Mouse (Mus musculus) fibroblast of lung, adult 2 months (primary cell): Measurements from ENCODE around the gene Plekho1.

Source experiments
- DNase-seq: peaks from one replicate; pipeline ENCODE4 v3.0.0-alpha.2; 2011; ENCODE audit warnings: low read depth

The Plekho1 gene

GRCm38 (mm10) chr3:96001560-96001959 is 5.8 kb upstream of the Plekho1 start:
- DNase-seq = no peak

- no peak for DNase-seq
Measured at GRCm38 (mm10) chr3:96000921-96001501, 5.2 kb upstream of the Plekho1 start.

- no peak for DNase-seq
Measured at GRCm38 (mm10) chr3:96000080-96000632, 4.4 kb upstream of the Plekho1 start.

GRCm38 (mm10) chr3:95999308-96000079 is 3.7 kb upstream of the Plekho1 start:
- no peak for DNase-seq

GRCm38 (mm10) chr3:95997203-95997721 is 1.5 kb upstream of the Plekho1 start:
- no peak for DNase-seq

- no peak for DNase-seq
Measured at GRCm38 (mm10) chr3:95996451-95997073, 761 bp upstream of the Plekho1 start.

GRCm38 (mm10) chr3:95994975-95995801 is 613 bp downstream of the Plekho1 start:
- no peak for DNase-seq

- DNase-seq = no peak
Measured at GRCm38 (mm10) chr3:95994381-95994846, 1.4 kb downstream of the Plekho1 start.

GRCm38 (mm10) chr3:95993881-95994280 is 1.9 kb downstream of the Plekho1 start:
- no peak for DNase-seq

- no peak for DNase-seq
Measured at GRCm38 (mm10) chr3:95992990-95993603, 2.7 kb downstream of the Plekho1 start.

- no peak for DNase-seq
Measured at GRCm38 (mm10) chr3:95990413-95990941, 5.3 kb downstream of the Plekho1 start.

GRCm38 (mm10) chr3:95988969-95989368 is 6.8 kb downstream of the Plekho1 start:
- no peak for DNase-seq

GRCm38 (mm10) chr3:95988138-95988537 is 7.7 kb downstream of the Plekho1 start:
- DNase-seq = no peak

- no peak for DNase-seq
Measured at GRCm38 (mm10) chr3:95987386-95988110, 8.3 kb downstream of the Plekho1 start.

- DNase-seq = no peak
Measured at GRCm38 (mm10) chr3:95986984-95987383, 8.8 kb downstream of the Plekho1 start.

GRCm38 (mm10) chr3:95986001-95986622 is 9.7 kb downstream of the Plekho1 start:
- DNase-seq = no peak

- DNase-seq = no peak
Measured at GRCm38 (mm10) chr3:95985209-95986000, 10.4 kb downstream of the Plekho1 start.

GRCm38 (mm10) chr3:95982129-95982528 is 13.7 kb downstream of the Plekho1 start:
- no peak for DNase-seq
